Mouse (Mus musculus): ENCODE measurements around the gene Gm10643.

Gene Gm10643

DNA sequence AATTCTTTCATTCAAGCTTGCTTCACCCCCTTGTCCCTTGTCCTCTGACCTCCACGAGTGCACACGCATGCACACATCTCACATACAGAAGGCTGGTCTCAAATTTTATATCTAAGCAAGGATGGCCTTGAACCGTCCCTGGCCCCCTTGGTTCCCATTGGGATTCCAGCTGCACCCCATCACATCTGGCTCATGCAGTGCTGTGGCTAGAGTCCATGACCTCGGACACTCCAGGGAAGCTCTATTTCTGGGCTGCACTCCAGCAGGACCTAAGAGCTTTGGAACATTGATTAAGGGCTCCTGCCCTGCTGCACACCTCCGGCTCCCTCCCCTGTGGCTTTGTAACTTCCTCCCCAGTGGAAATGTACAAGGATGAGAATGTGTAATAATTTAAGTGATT, 26.9 kb downstream of the Gm10643 start:
- peak; percentile 60 to 69 for DNase-seq

DNA sequence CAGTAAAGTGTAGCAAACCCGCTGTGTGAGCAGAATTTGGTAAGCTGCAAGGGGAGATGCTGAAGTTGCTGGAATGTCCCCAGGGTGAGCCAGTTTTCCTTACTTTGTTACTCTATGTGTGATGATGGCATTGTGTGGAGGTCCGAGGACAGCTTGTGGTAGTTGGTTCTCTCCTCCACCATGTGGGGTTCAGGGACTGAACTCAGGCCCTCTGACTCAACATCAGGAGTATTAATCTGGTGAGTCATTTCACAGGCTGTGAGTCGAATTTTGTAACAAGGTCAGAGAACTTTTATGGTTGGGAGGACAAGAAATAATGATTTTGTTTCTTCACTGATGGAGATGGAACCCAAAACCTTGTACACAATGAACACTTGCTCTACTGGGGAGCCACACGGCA, 32.2 kb downstream of the Gm10643 start:
- no peak for DNase-seq

DNA sequence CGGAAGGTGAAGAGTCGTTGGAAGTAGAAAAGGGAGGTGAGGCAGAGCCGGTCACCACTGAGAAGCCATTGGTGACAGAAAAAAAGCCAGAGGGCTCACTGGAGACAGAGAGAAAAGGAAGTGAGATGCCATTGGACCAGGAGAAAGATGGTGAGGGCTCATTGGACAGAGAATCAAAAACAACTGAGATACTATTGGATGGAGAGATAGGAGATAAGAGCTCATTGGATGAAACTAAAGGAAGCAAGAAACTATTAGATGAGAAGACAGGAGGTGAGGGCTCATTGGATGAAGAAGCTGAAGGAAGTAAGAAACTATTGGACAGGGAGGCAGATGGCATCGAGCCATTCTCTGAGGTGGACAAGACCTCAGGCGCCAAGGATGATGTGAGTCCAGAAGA, 35.7 kb downstream of the Gm10643 start:
- no peak for DNase-seq

DNA sequence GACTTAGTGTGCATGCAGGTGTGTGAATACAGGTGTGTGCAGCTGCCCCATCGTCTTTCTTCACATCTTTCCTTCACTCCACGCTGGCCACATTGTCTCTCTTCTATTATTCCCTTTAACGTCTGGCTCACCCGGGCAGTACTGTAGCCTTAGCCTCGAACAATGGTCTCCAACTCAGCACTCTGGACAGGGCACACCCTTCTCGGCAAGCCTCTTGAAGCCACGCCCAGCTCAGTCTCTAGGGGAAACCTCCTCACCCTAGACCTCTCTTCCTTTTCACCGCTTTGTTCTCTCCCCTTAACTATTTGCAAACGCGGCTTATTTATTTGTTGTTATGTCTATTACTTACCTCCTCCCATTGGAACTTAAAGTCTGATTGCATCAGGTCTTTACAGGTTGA, 37.5 kb downstream of the Gm10643 start:
- peak in 1 of 2 experiments; percentile 50 for DNase-seq

DNA sequence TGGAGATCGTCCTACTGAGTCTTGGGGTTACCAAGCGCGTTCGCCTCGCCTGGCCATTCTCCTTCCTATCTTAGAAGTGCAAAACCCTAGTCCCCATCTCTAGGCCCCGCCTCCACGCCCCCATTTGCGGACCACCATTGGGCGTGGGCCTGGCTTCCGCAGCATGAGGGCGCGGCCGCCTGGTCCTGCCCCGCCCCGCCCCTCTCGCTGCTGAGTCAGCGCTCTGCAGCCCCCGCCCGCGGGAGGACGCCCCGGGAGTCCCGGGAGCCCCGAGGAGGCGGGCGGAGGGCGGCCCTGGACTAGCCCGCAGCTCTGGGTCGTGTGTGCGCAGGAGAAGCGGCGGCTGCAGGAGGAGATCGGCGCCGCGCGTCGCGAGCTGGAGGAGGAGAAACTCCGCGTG, 39.1 kb downstream of the Gm10643 start:
- peak; percentile 85 to 88 for DNase-seq

DNA sequence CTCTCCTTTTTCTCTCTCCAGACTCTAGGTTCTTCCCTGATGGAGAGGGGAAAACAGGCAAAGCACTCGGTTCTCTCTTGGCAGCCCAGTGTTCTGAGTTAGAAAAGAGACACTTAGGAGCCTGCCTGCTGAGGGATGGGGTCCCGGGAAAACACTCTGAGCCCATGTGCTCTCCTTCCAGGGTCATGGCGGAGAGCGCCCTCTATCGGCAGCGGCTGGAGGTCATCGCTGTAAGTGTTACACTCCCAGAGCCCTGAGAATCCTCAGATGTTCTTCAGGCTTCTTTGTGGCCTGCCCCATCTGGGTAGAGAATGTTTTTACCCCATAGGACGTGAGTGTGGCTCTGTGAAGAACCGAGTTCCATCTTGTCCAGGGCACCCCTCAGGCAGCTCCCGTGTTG, 40.8 kb downstream of the Gm10643 start:
- peak; percentile 84 to 89 for DNase-seq

DNA sequence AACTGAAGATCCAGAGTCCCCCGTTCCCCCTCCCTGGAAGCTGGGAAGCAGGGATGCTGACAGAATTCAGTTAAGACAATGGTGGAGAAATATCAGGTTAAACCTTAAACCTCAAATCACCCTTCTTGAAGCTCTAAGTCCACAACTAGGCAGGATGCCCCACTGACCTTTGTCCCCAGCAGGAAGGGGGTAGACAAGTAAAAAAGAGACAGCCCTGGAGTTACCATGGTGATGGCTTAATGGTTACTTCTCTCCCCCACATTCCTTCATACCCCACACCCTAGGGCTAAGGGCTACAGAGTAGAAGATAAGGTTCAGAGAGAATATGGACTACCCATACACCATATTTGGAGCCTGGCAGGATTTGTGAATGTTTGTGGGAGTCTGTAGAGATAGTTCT, 41.3 kb downstream of the Gm10643 start:
- peak; percentile 51 to 73 for DNase-seq

DNA sequence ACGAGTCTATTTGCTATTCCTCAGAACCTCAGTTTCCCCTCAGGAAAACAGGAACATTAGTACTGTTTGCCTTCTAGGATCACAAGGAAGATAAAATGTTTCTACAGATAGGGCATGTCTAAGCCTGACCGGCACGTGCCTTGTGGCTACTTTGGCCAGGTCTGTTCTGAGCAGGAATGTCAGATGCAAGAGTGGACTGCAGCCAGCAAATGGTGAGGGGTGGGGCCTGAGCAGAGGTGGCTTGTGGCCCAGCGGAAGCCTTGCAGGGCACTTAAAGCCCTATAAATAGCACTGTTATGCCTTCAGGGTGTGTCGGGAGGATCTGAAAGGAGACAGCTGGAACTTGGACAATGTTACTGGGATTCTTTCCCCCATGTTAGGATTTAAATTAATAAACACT, 41.9 kb downstream of the Gm10643 start:
- peak; percentile 72 to 81 for DNase-seq

DNA sequence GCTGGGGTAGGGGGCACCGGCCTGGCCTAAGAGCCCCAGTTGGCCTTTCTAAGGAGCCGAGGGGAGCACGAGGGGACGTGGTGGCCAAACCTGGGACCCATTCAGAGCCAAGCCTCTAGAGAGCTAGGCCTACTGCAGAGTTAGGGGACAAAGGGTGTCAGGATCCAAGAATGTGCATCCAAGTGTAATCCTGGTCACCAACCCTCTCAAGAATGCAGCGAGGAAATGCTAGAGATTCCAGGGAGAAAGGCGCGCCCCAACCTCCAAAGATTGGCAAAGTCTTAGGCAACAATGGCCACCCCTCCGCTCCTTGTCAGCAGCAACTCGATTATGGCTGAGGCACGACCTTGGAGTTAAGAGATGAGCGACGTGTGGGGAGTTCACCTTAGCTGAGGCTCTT, 43.4 kb downstream of the Gm10643 start:
- DNase-seq: peak in 1 of 2 experiments; percentile 48

DNA sequence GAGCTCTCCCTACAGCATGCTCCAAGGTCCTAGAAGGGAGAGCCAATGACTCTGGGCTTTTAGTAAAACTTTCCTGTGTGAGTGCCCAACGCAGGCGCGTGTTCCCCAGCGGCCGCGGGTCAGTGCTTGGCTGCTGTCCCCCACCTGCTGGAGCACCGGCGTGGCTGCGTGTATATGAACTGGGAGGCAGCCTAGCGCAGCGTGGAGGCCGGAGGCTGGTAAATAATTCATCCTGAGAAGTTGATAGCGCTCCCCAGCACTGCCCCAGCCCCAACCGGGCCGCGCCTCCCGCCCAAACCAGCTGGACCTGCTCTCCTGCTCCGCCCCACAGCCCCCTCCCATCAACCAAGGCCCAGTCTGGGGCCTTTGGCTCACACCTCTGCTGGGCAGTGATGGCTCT, 43.8 kb downstream of the Gm10643 start, which contains the start of gene Palm3:
TSS of gene Palm3 (plus strand) at position 376 of the 400 bp plus-strand sequence.
- peak; percentile 77 to 89 for DNase-seq

DNA sequence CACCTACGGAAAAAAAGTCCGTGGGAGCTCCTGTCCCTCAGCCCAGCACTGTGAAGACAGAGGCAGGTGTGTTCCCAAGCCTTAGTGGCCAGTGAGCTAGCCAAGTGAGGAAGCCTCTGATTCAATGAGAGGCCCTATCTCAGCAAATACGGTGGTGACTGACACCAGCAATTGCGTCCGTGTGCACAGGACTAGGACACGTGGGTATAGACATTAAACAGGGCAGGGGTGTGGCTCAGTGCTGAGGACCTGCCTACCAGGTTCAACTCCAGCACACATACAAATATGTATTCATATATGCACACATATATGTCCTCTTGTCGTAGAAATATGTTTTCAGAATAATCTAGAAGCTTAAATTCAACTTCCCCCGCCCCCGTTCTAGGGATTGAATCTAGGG, 45.2 kb downstream of the Gm10643 start:
- no peak for DNase-seq

DNA sequence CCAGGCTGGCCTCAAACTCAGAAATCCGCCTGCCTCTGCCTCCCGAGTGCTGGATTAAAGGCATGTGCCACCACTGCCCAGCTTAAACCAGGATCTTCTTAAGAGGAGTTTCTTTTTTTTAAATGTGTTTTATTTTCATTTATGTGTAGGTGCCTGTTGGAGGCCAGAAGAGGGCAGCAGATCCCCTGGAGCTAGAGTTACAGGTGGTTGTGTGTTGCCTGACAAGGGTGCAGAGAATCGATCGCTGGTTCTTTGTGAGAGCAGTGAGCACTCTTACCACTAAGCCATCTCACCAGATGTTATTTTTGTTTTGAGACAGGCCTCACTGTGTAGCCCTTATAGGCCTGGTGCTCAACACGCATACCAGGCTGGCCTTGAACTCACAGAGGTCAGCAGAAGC, 49.1 kb downstream of the Gm10643 start:
- no peak for DNase-seq
